ENCODE assay signal across 7 mouse cellular contexts in the genomic region with DNA sequence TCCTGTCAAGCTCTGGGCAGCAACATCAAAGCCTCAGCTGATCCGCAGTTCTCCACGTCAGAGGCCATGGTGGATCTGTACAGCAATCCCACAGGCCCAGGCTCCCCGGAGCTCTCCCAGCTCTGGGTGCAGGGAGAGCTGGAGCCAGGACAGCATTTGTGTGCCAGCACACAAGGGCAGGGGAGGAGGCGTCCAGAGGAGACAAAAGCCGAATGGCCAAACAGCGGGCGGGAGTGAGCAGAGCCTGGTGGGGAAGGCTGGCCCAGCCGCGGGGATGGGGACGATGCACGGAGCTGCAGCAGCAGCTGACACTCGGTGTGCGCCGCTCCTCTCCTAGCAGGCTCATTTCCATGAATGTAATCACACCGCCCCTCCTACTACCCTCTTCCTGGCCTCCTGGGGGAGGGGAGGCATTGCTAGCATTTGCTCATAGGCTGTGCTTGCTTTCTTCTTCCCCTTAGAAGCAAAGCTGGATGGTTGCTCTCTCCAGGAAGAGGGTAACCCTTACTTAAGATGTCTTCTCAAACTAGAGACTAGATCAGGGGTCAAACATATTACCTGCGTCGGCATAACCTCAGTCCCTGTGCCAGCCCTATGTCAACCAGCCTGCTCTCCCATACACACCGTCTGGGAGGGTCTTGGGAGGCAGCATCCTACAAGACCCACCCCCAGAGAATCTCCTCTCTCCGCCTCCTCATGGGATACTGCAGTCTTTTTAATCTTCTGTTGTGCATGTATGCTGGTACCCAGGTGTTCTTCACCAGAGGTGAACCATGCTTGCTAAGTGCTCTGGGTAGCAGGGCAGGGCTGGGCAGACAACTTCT. TPM values are rescaled to one million over a fixed set of nuclear protein-coding genes. Genes with fewer than 3 reads are reported as not detected.
DNase-seq lines count a peak whose midpoint lies in the region; ATAC-seq and TF ChIP-seq lines count a peak whose summit lies in the region.

No protein-coding gene starts in this region.

- peak overlapping the region; percentile 60 for H3K27ac ChIP-seq in intestine, postnatal 0 days (ENCODE audit: low read depth, low read length)

- TF ChIP-seq CTCF in intestine, postnatal 0 days (IDR thresholded peaks at IDR 0.05; ENCODE audit: low read depth) = no peak

- H3K27me3 ChIP-seq in intestine, postnatal 0 days (replicated peaks; ENCODE audit: control insufficient read depth, insufficient read depth, low read length) = no peaks in the 10 kb centered on the region

- peak overlapping the region; percentile 25 for H3K4me3 ChIP-seq in intestine, postnatal 0 days (ENCODE audit: low read depth, low read length)

- WGBS in intestine, postnatal 0 days = 11% methylated on average over 19 of the region's 19 CpGs

- peak overlapping the region; percentile 31; the same call in 1 of the 2 replicates for H3K9ac ChIP-seq in intestine, postnatal 0 days (ENCODE audit: low read depth, low read length)

- no peaks in the 10 kb centered on the region for H3K36me3 ChIP-seq in intestine, postnatal 0 days (ENCODE audit: control insufficient read depth, insufficient read depth)

- H3K4me1 ChIP-seq in intestine, postnatal 0 days (replicated peaks; ENCODE audit: control insufficient read depth, insufficient read depth, low read length) = peaks cover 28% of the 10 kb centered on the region

- peak overlapping the region; percentile 66 for H3K4me2 ChIP-seq in intestine, postnatal 0 days (replicated peaks; ENCODE audit: low read depth)

- no peaks in the 10 kb centered on the region for H3K9me3 ChIP-seq in intestine, postnatal 0 days (ENCODE audit: control insufficient read depth)

- DNase-seq in adrenal gland, postnatal 25 days = peak; percentile 72
- DNase-seq in embryo, embryonic 9.5 days (ENCODE audit: extremely low spot score) = peak; percentile 66
- peak; percentile 83 to 89 for DNase-seq in left cerebral cortex, postnatal 14 days (ENCODE audit: low spot score in 2 of 2)
- peak; percentile 74 for DNase-seq in right cerebral cortex, postnatal 4 days

- ATAC-seq in granulocyte monocyte progenitor cell, adult 5-6 weeks (replicated peaks; ENCODE audit: poor library complexity, severe bottlenecking) = peak; percentile 70
- ATAC-seq in intestine, postnatal 0 days = peak; percentile 50
- peak; percentile 70 for ATAC-seq in megakaryocyte progenitor cell, adult 5-6 weeks (replicated peaks; ENCODE audit: poor library complexity)

- intact Hi-C loops in left cerebral cortex, postnatal 14 days (cut with DNase I) = no loop called here

RNA-seq across cellular contexts. Expression of a gene that starts 45.8 kb away (rescaled TPM):
- total RNA-seq in adrenal gland, postnatal 25 days (2021) = 28.9 and 42.2 TPM in 2 replicates
- 24.9 and 27.7 TPM in 2 replicates for total RNA-seq in granulocyte monocyte progenitor cell, adult 5-6 weeks (2014; fragmentation: Nextera tagmentation)
- total RNA-seq in granulocyte monocyte progenitor cell, adult 5-6 weeks (2017) = 38.6 and 43.6 TPM in 2 replicates
- polyA plus RNA-seq in intestine, postnatal 0 days (2015; fragmentation: Nextera tagmentation; extraction: Ambion mirVana) = 9.5 and 10.9 TPM in 2 replicates
- 10 to 100 TPM; 62.5 to 71.8 TPM for total RNA-seq in left cerebral cortex, postnatal 14 days (2021)
- total RNA-seq in megakaryocyte progenitor cell, adult 5-6 weeks (2015) = 12.3 and 15.1 TPM in 2 replicates
- total RNA-seq in megakaryocyte progenitor cell, adult 5-6 weeks (2017) = 45.5 and 56.3 TPM in 2 replicates

Comparison
In these comparisons a context has a peak if more than half of its experiments do, and no peak if none do; other contexts are left out.
1. Peak in every context shown above with its lines: DNase-seq, ATAC-seq, H3K4me3 ChIP-seq and H3K27ac ChIP-seq.